Mouse (Mus musculus): Measurements from ENCODE around the gene Shc3.

DNA sequence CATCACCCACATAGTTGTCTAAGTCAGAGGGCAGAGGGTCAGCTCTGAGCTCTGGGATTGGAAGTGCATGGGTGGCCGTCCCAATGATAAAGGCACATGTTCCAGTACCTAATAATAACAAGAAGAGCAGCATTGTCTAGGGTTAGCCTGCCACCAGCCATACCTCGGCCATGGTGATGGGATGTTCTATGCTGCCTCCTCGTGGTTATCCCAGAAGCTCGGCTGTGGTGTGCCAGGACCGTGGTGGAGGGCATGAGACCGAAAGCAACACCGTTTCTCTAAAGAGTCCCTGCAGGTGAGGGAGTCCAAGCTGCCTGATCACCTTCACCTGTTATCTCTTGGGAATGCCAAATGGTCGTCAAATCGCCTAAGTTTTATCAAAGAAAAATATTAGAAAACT is 145.6 kb downstream of the Shc3 start:
- TF ChIP-seq POLR2A (IDR thresholded peaks at IDR 0.05; ENCODE audit: insufficient read depth, low read depth, low read length) (no peak), CTCF (IDR thresholded peaks at IDR 0.05) (peak; percentile 13; the same call in 1 of the 2 replicates), EP300 (IDR thresholded peaks at IDR 0.05; ENCODE audit: insufficient read depth, low read depth, low read length) (no peak)
